Mouse (Mus musculus) left cerebral cortex, adult 18-20 months (tissue): Measurements from ENCODE around the gene Lonp2. TPM values are rescaled to one million over a fixed set of nuclear protein-coding genes. Genes with fewer than 3 reads are reported as not detected.

ENCODE experiments used
- DNase-seq, 2 experiments: peaks; one replicate each; pipeline ENCODE4 v3.0.0; 2021 to 2022; ENCODE audit warnings: low spot score in 2 of 2, mixed read lengths in 1 of 2
- total RNA-seq, 2 experiments: library from RNA; stranded (reverse); gene quantifications; 2 replicates each; pipeline ENCODE4 v1.2.3; 2021

The Lonp2 gene
- total RNA-seq, 2 experiments from 2014 or later = 76.2 to 80.4 TPM

DNA sequence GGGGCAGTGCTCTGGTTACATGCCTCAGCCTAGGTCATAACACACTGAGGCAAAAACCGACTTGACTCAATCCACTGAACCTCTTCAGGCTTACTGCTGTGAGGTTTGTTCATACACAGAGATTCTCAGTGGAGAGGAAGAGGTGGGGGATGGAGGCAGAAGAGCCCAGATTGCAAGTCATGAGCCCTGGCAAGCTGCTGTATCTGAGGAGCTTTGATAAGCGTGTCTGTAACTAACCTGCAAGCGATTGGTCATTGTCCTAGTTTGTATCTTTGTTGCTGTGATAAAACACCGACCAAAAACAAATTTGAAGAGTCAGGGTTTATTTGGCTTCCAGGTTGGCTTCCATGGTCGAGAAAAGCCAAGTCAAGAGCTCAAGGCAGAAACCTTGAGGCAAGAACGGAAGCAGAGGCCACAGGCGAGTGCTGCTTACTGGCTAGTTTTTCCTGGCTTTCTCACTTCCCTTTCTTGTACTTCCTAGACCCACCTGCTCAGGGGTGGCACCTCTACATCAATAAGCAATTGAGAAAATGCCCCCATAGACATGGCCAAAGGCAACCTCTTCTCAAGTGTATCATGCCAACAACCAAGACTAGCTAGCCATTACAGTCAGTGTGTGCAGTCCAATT is 6.0 kb upstream of the Lonp2 start:
- DNase-seq = no peak

GRCm38 (mm10) chr8:86623551-86623910 is 312 bp upstream of the Lonp2 start:
- no peak for DNase-seq

DNA sequence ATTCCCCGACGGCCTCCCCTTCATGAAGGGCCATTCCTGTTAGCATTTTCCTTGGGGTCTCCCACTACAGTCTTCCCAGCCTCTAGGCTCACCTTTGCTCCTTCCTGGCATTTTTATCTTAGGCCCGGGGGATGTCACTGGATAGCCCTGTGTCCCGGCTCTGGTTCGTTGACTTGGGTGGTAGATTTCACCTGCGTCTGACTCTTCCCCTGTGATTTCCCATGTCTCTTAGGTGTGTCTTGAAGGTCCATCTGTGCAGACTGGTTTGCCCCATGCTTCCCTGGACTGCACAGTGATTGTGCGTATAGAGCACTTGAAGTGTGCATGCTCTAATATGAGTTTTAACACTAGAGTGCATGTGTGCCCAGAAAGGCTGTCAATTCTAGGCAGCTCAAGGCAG is 1.1 kb downstream of the Lonp2 start:
- DNase-seq = no peak

- no peak for DNase-seq
Measured at GRCm38 (mm10) chr8:86630212-86630611, 6.4 kb downstream of the Lonp2 start.

DNA sequence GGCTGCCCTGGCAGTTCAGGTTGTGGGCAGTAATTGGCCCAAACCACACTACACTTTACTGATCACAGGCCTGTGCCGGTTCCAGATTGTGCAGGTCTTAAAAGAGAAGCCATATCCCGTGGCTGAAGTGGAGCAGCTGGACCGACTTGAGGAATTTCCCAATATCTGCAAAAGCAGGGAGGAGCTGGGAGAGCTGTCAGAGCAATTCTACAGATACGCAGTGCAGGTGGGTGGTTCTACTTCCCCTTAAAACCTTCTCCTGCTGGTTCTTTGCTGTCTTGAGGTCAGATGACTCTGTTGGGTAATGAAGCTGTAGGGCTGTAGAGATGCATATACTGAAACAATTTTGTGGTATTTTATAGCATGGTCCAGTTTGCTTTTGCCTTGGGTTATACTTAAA is 7.6 kb downstream of the Lonp2 start:
- no peak for DNase-seq

DNA sequence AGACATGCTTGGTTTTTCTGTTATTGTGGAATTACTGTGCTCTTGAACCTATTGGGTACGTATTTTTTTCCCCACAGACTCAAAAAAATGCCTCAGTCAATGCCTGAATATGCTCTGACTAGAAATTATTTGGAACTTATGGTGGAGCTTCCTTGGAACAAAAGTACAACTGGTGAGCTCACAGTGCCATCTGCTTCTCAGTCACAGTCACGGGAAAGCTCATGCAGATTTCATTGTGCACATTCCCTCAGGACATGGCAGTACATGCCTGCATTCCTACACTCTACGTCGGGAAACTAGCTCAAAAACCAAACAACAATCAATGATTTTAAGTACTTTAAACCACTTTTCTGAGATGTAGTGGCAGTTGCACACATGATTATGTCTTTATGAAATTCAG is 14.0 kb downstream of the Lonp2 start:
- no peak for DNase-seq

DNA sequence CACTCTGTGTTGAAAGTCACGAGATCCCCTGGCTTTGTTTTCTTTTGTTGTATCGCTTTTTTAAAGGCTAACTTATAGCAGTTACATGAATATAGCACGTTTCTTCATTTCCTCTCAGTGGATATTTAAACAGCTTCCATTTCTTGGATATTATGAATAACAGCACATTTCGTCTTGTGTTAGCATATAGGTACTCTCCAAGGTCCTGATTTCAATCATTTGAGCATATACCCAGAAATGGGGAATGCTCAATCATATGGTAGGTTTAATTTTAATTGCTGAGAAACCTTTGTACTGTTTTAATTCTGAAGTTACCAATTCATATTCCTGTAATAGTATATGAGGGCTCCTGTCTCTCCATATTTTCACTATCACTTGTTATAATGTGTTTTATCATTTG is 15.1 kb downstream of the Lonp2 start:
- no peak for DNase-seq

GRCm38 (mm10) chr8:86642682-86643081 is 18.8 kb downstream of the Lonp2 start:
- DNase-seq = no peak

GRCm38 (mm10) chr8:86644661-86645060 is 20.8 kb downstream of the Lonp2 start:
- DNase-seq = no peak

GRCm38 (mm10) chr8:86647771-86648170 is 23.9 kb downstream of the Lonp2 start:
- no peak for DNase-seq

- DNase-seq = peak; percentile 61 to 71
Measured at GRCm38 (mm10) chr8:86651416-86651815, 27.6 kb downstream of the Lonp2 start.

DNA sequence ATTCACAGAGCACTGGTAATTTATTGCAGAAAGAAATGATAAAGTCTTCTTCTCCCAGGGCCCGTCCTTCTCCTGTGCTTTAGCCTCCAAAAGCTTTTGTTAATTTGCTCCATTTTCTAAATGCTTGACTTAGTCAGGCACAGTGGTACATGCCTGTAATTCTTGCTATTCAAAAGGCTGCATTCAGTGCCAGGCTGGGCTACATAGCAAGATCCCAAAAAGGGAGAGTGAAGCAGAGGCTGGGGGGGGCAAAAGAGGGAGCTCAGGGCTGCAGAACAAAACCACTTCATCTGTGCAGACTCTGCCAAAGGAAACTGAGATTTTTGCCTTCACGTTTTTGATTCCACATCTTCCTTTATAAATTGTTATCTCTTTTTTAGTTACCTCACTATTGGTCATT is 28.7 kb downstream of the Lonp2 start:
- DNase-seq = no peak

DNA sequence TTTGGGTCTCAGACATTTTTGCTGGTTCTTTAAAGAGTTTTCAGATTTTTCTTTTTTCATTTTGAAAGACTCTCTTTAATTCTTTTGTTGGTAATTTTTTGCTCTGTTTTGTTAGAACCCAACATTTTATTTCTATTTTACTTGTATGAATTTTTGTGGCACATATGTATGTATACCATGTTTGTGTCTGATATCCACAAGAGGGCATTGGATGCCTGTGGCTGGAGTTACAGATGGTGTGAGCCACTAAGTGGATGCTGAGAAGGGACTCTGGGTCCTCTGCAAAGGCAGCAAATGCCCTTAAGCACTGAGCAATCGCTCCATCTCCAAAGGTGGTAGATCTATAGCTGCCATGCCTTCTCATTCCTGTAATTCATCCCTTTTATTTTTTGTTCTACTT is 30.7 kb downstream of the Lonp2 start:
- DNase-seq = no peak

DNA sequence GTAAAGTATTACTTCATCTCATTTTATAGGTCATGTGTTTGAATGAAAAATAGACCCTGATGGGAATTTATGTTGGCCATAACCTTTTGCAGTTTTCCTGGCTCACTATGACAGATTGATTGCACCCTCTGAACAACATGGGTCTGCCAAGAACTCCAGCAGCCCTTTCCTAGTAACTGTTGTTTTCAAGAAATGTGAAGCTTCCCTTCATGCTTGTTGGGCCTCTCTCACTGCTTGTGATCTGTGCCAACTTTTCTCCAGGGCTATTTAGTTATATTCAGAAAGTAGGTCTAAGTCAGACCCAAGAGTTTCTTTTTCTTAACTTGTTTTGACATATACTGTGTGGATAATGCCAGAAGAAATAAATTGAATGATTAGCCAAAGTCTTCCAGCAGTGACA is 44.9 kb downstream of the Lonp2 start:
- DNase-seq = no peak

- no peak for DNase-seq
Measured at GRCm38 (mm10) chr8:86669259-86669658, 45.4 kb downstream of the Lonp2 start.

DNA sequence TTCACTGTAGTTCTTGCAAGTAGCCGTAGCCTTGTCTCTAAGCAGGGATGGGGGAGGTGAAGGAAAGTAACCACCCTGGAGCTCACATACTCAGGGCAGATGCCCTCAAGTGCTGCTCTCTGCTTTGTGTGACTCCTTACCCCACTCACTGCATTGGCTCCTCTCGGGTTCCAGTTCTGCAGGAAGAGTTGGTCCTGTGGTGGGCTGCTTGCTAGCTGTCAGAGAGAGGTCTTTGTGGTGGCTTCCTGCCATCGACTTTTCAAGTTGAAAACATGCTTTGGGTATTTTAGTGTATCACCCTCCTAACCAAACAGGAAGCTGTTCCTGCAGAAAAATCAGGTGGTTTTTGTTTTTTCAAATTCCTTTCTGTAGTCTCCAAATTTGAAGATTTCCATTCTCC is 62.8 kb downstream of the Lonp2 start:
- DNase-seq = no peak

DNA sequence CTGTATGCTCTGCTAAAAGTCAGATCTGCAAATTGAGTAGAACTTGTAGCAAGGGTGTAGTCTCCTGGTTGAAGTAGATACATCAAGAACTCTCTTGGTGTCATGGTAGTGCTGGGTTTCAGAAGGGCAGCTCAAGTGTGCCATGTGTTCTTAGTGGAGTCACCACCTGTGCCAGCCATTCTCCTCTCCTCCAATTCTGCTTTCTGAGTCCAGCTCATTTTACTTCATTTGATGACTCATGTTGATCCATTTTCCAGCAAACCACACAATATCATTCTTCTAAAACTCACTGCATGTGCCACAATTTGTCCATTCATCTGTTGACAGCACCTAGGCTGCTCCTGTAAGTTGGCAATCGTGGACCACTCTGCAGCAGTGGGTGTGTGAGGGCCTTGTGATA is 68.3 kb downstream of the Lonp2 start:
- DNase-seq = no peak

GRCm38 (mm10) chr8:86694011-86694410 is 70.2 kb downstream of the Lonp2 start:
- DNase-seq = no peak

- no peak for DNase-seq
Measured at GRCm38 (mm10) chr8:86695703-86696102, 71.9 kb downstream of the Lonp2 start.

- DNase-seq = no peak
Measured at GRCm38 (mm10) chr8:86698811-86699421, 75.1 kb downstream of the Lonp2 start.

DNA sequence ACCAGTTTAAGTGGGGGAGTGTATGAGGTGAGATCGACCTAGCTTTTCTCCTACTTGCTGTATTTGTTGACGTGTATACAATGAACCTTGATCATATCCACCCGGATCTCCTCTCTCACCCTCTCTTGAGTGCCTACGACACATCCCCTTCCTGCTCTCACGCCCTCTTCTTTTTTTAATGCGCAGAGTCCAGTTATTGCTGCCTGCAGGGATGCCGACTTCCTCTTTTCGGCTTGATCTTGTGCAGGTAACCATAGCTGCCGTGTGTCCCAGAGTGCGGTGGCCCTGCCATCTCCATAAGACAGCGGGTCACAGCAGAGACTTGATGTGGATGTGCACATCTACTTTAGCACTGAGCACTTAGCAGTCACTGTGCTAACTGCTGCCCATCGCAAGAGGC is 75.6 kb downstream of the Lonp2 start:
- no peak for DNase-seq

DNA sequence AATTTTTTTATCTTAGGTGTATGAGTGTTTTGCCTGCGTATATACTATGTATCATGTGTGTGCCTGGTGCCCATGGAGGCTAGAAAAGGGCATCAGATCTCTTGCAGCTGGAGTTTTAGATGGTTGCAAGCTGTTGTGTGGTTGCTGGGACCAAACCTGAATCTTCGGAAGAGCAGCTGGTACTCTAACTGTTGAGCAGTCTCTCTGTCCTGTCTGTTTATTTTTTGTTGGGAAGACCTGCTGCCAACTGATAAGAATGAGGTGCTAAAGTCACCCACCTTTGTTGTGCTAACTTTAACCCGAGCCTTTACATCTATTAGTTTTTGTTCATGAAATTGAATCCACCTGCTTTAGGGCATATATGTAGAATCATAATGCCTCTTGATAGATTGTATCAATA is 78.6 kb downstream of the Lonp2 start:
- DNase-seq = no peak

DNA sequence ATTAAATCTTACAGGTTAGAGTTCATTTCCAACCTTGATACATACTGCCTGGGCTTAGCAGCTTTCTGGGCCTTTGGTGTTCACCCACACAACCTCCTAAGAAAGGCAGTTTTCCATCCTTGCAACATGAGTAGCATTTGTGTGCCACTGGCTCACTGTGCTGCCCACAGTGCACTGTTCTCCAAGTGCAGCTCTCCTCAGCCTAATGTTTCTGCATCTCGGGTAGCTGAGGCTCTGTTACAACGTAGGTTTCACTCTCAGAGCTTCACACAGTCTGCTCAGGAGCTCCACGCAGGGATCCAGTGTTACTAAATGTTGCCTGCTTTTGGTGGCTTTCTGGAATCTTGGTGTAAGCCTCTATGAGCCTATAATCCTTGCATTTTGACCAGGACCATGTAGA is 81.5 kb downstream of the Lonp2 start:
- no peak for DNase-seq

DNA sequence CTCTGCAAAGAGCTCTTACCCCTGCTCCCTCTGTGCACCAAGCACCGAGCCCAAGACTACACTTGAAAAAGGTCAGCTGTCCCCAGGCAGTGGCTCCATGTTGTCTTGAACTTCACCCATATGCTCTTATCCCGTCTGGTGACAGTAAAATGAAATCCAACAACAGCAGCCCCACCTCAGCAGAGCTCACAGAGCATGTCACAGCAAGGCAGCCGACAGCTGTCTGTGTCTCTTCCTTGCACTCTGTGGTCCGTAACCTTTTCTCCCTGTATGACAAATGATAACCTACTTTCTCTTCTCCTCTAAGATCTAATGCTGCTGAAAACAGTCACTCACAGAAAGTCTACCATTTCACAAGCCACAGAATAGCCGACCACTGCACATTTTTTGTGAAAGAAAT is 82.9 kb downstream of the Lonp2 start:
- DNase-seq = no peak
